Mouse (Mus musculus) cortical plate, adult 2 months (tissue): ENCODE measurements around the gene Itgax.

ENCODE experiments used
- CTCF ChIP-seq: fragments of 200-500 bp; IDR thresholded peaks from 2 replicates; pipeline ENCODE4 v1.5.1; 2011; ENCODE audit warnings: mild to moderate bottlenecking, control low read depth, low read length; ENCODE audit not compliant: insufficient read depth; ENCODE audit errors: extremely low read depth
- POLR2A ChIP-seq: fragments of 200-500 bp; IDR thresholded peaks from 2 replicates; pipeline ENCODE4 v1.6.1; 2011; ENCODE audit warnings: mild to moderate bottlenecking, low read length, control low read depth; ENCODE audit not compliant: insufficient read depth; ENCODE audit errors: extremely low read depth

DNA sequence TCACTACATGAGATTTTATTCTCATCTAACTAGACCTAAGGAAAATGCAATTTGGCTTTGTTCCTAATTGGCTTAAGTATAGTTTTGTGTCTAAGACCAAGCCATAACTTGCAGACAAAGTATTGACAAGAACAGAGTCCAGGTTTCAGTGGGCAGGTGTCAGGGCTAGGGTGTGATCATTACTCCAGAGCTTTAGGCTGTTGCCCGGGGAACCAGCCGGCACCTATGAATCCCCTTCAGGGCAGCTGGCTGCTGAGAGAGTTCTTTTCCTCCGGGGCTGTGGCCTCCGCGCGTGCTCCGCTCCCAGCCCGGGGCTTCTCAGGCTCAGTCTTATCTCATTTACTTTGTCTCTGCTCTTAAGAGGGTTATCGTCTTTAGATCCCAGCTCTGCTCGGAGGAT lies 25.6 kb downstream of the Itgax start:
- TF ChIP-seq CTCF (no peak), POLR2A (no peak)
